Mouse (Mus musculus) cerebellum, postnatal 4 days (tissue): ENCODE data around the gene Calhm4.
"Not testable (repeated sequence)": the region's sequence is repeated elsewhere in the genome, so short reads cannot be mapped to it uniquely, and the experiment has no call there.

ENCODE experiments used
- DNase-seq, 2 experiments: peaks; one replicate each; pipeline ENCODE4 v3.0.0; 2022; ENCODE audit warnings: low spot score in 2 of 2, mixed read lengths in 1 of 2

Gene Calhm4

GRCm38 (mm10) chr10:34044210-34044609, at the start of gene Calhm4:
TSS of gene Calhm4 (minus strand) at chr10:34044310.
- no peak for DNase-seq

- no peak for DNase-seq
These were observed 47.8 kb upstream of the Calhm4 start for GRCm38 (mm10) chr10:34091888-34092287.

GRCm38 (mm10) chr10:34090481-34090880, 46.4 kb upstream of the Calhm4 start:
- DNase-seq: no peak

GRCm38 (mm10) chr10:34089517-34089916, 45.4 kb upstream of the Calhm4 start:
- no peak for DNase-seq

GRCm38 (mm10) chr10:34088515-34088914, 44.4 kb upstream of the Calhm4 start:
- no peak for DNase-seq

GRCm38 (mm10) chr10:34086514-34086913, 42.4 kb upstream of the Calhm4 start:
- DNase-seq: no peak

- DNase-seq: no peak
These were observed 30.6 kb upstream of the Calhm4 start for GRCm38 (mm10) chr10:34074522-34075200.

- DNase-seq: no peak
These were observed 27.5 kb upstream of the Calhm4 start for GRCm38 (mm10) chr10:34071650-34072049.

- DNase-seq: no peak
These were observed 26.9 kb upstream of the Calhm4 start for GRCm38 (mm10) chr10:34070999-34071492.

GRCm38 (mm10) chr10:34069606-34070005, 25.5 kb upstream of the Calhm4 start:
- DNase-seq: no peak

GRCm38 (mm10) chr10:34066591-34066990, 22.5 kb upstream of the Calhm4 start:
- no peak for DNase-seq

- no peak for DNase-seq
These were observed 9.9 kb upstream of the Calhm4 start for GRCm38 (mm10) chr10:34053987-34054386.

GRCm38 (mm10) chr10:34037401-34037800, 6.7 kb downstream of the Calhm4 start, which contains the start of gene Trappc3l:
TSS of gene Trappc3l (plus strand) at chr10:34037597.
- no peak for DNase-seq

GRCm38 (mm10) chr10:34036587-34036986, 7.5 kb downstream of the Calhm4 start:
- no peak for DNase-seq

GRCm38 (mm10) chr10:34033630-34034305, 10.3 kb downstream of the Calhm4 start:
- DNase-seq: peak; percentile 64 to 73

- no peak for DNase-seq
These were observed 13.8 kb downstream of the Calhm4 start for GRCm38 (mm10) chr10:34030322-34030721.

GRCm38 (mm10) chr10:34019302-34020075, 24.6 kb downstream of the Calhm4 start, which contains the start of gene Rwdd1:
TSS of gene Rwdd1 (minus strand) at chr10:34019624.
- DNase-seq: peak; percentile 97

GRCm38 (mm10) chr10:34018746-34019301, 25.3 kb downstream of the Calhm4 start:
- DNase-seq: no peak

- DNase-seq: no peak
These were observed 30.9 kb downstream of the Calhm4 start for GRCm38 (mm10) chr10:34013241-34013640.

GRCm38 (mm10) chr10:34012581-34012980, 31.5 kb downstream of the Calhm4 start:
- DNase-seq: no peak

- no peak for DNase-seq
These were observed 45.7 kb downstream of the Calhm4 start for GRCm38 (mm10) chr10:33998397-33998796.

- not testable (repeated sequence) for DNase-seq
These were observed 47.4 kb downstream of the Calhm4 start for GRCm38 (mm10) chr10:33996686-33997085.
